Mouse (Mus musculus) lung, postnatal 0 days (tissue): ENCODE results near the gene Sox15.

Experiments used
- CTCF ChIP-seq: IDR thresholded peaks from 2 replicates; pipeline ENCODE4 v1.5.1; 2016; ENCODE audit warnings: antibody characterized with exemption, mild to moderate bottlenecking
- EP300 ChIP-seq: IDR thresholded peaks from 2 replicates; pipeline ENCODE4 v1.6.1; 2016; ENCODE audit warnings: antibody characterized with exemption, mild to moderate bottlenecking, control low read depth

DNA sequence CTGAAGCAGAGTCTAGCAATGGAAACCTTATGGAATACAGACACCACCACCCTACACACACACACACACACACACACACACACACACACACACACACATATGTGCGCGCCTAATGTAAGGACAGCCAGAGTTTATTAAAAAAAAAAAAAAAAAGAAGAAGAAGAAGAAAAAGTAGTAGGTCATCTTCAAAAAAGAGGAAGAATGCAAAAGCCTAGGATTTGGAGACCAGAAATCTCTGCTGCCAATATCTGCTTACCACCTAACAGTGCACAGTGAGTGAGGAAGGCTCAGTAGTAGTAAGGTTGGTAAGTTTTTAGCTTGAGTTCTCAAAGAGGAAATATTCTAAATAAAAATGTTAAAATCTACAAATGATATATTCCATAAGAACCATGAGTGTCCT, 24.0 kb downstream of the Sox15 start:
- TF ChIP-seq CTCF (no peak), EP300 (no peak)
